Mouse (Mus musculus): ENCODE results near the gene Agr3. TPM values are rescaled to one million over a fixed set of nuclear protein-coding genes. Genes with fewer than 3 reads are reported as not detected.

Gene Agr3
- total and polyA plus RNA-seq, 3 experiments, result 0.22 TPM; not detected in 2

DNA sequence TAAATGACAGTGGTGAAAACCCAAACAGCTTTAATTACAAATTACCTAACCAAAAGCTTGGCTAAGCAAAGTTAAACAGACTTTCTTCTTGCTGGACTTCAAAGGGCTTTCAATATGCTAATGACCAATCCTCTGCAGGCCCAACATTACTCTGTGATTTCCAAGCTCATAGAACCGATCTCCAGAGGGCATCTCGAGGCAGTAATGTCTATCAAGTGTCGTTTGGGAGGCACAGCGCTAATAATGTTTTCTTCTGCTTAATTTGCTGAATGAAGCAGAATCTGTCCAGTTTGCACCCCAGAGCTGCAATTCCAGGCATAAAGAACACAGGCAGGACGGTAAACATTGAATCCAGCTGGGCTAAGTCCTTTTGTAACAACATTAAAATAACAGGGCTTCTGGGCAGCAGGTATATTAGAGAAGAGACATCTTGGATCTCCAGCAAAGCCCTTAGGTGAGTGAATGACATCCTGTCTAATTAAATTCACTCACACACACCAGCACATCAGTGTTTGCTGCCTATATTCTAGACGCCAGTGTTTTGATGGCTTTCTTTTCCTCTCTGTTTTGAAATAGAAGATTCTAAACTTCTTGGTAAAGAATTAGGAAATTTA lies 52.3 kb downstream of the Agr3 start:
- no peaks in the 10 kb centered on the region for H3K36me3 ChIP-seq (replicated peaks)
- no peak overlapping the region for H3K4me3 ChIP-seq (ENCODE audit: low read depth, low read length)
- ATAC-seq (ENCODE audit: extremely low read depth, insufficient number of reproducible peaks, low FRiP score, poor library complexity, severe bottlenecking) (no peak), DNase-seq (ENCODE audit: low spot score) (no peak)
- H3K27me3 ChIP-seq (ENCODE audit: insufficient read depth, low read length), result no peaks in the 10 kb centered on the region
- no peaks in the 10 kb centered on the region for H3K9me3 ChIP-seq (replicated peaks)
- TF ChIP-seq CTCF (IDR thresholded peaks at IDR 0.05; ENCODE audit: low read depth, low read length) (no peak), TAL1 (conservative IDR thresholded peaks at IDR 0.05; ENCODE audit: low read depth, low read length) (no peak), GATA1 (IDR thresholded peaks at IDR 0.05; ENCODE audit: borderline replicate concordance, low read length) (no peak), POLR2AphosphoS5 (IDR thresholded peaks at IDR 0.05; ENCODE audit: insufficient replicate concordance, low read depth, low read length) (no peak), GATA2 (IDR thresholded peaks at IDR 0.05; ENCODE audit: borderline replicate concordance, low read depth, low read length) (no peak)
- no peaks in the 10 kb centered on the region for H3K4me1 ChIP-seq (ENCODE audit: insufficient read depth, low read depth, low read length)

GRCm38 (mm10) chr12:35979625-35980024 lies 54.2 kb downstream of the Agr3 start:
- TF ChIP-seq TAL1 (conservative IDR thresholded peaks at IDR 0.05; ENCODE audit: low read depth, low read length), result no peak
- TF ChIP-seq CTCF (IDR thresholded peaks at IDR 0.05; ENCODE audit: low read depth, low read length), result no peak
- TF ChIP-seq GATA1 (IDR thresholded peaks at IDR 0.05; ENCODE audit: borderline replicate concordance, low read length), result no peak
- no peak for TF ChIP-seq POLR2AphosphoS5 (IDR thresholded peaks at IDR 0.05; ENCODE audit: insufficient replicate concordance, low read depth, low read length)
- TF ChIP-seq GATA2 (IDR thresholded peaks at IDR 0.05; ENCODE audit: borderline replicate concordance, low read depth, low read length), result no peak
- Histone ChIP-seq H3K36me3 (replicated peaks) (no peaks in the 10 kb centered on the region), H3K4me3 (ENCODE audit: low read depth, low read length) (no peak overlapping the region), H3K4me1 (ENCODE audit: insufficient read depth, low read depth, low read length) (no peaks in the 10 kb centered on the region), H3K9me3 (replicated peaks) (no peaks in the 10 kb centered on the region), H3K27me3 (ENCODE audit: insufficient read depth, low read length) (no peaks in the 10 kb centered on the region)
- no peak for ATAC-seq (ENCODE audit: extremely low read depth, insufficient number of reproducible peaks, low FRiP score, poor library complexity, severe bottlenecking)
- no peak for DNase-seq (ENCODE audit: low spot score)

- no peaks in the 10 kb centered on the region for H3K4me1 ChIP-seq (ENCODE audit: insufficient read depth, low read depth, low read length)
- ATAC-seq (ENCODE audit: extremely low read depth, insufficient number of reproducible peaks, low FRiP score, poor library complexity, severe bottlenecking), result no peak
- no peak for TF ChIP-seq POLR2AphosphoS5 (IDR thresholded peaks at IDR 0.05; ENCODE audit: insufficient replicate concordance, low read depth, low read length)
- TF ChIP-seq CTCF (IDR thresholded peaks at IDR 0.05; ENCODE audit: low read depth, low read length), result no peak
- no peak for TF ChIP-seq TAL1 (conservative IDR thresholded peaks at IDR 0.05; ENCODE audit: low read depth, low read length)
- no peak for TF ChIP-seq GATA1 (IDR thresholded peaks at IDR 0.05; ENCODE audit: borderline replicate concordance, low read length)
Observed at GRCm38 (mm10) chr12:35981732-35982360, 56.4 kb downstream of the Agr3 start.

GRCm38 (mm10) chr12:35983472-35983871 lies 58.1 kb downstream of the Agr3 start:
- Histone ChIP-seq H3K36me3 (replicated peaks) (no peaks in the 10 kb centered on the region), H3K4me1 (ENCODE audit: insufficient read depth, low read depth, low read length) (no peaks in the 10 kb centered on the region), H3K9me3 (replicated peaks) (no peaks in the 10 kb centered on the region), H3K27me3 (ENCODE audit: insufficient read depth, low read length) (no peaks in the 10 kb centered on the region), H3K4me3 (ENCODE audit: low read depth, low read length) (no peak overlapping the region)
- DNase-seq (ENCODE audit: low spot score) (no peak), ATAC-seq (ENCODE audit: extremely low read depth, insufficient number of reproducible peaks, low FRiP score, poor library complexity, severe bottlenecking) (no peak)
- TF ChIP-seq TAL1 (conservative IDR thresholded peaks at IDR 0.05; ENCODE audit: low read depth, low read length), result no peak
- no peak for TF ChIP-seq POLR2AphosphoS5 (IDR thresholded peaks at IDR 0.05; ENCODE audit: insufficient replicate concordance, low read depth, low read length)

More at GRCm38 (mm10) chr12:35981732-35982360, 56.4 kb downstream of the Agr3 start:
- Histone ChIP-seq H3K36me3 (replicated peaks) (no peaks in the 10 kb centered on the region), H3K4me3 (ENCODE audit: low read depth, low read length) (no peak overlapping the region), H3K27me3 (ENCODE audit: insufficient read depth, low read length) (no peaks in the 10 kb centered on the region), H3K9me3 (replicated peaks) (no peaks in the 10 kb centered on the region)
- DNase-seq (ENCODE audit: low spot score), result no peak

DNA sequence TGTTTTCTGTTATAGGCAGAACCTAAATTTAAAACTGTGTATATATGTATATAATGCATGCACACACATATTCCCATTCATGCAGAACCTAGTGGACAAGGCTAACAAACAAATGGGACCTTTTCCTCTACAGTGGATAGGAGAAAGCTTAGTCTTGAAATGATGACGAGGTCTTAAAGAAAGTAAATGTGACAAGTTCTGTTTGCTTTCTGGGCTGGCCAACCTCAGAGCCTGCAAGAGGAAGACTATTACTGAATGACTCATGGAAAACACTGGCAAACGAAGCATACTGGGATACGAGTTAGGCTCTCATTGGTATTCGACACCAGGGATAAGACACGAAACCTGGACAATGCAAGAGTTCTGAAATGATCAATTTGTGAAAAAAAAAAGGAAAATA lies 59.3 kb downstream of the Agr3 start:
- Histone ChIP-seq H3K36me3 (replicated peaks) (no peaks in the 10 kb centered on the region), H3K4me1 (ENCODE audit: insufficient read depth, low read depth, low read length) (no peaks in the 10 kb centered on the region), H3K9me3 (replicated peaks) (no peaks in the 10 kb centered on the region), H3K27me3 (ENCODE audit: insufficient read depth, low read length) (no peaks in the 10 kb centered on the region), H3K4me3 (ENCODE audit: low read depth, low read length) (no peak overlapping the region)
- DNase-seq (ENCODE audit: low spot score) (no peak), ATAC-seq (ENCODE audit: extremely low read depth, insufficient number of reproducible peaks, low FRiP score, poor library complexity, severe bottlenecking) (no peak)
- TF ChIP-seq GATA1 (IDR thresholded peaks at IDR 0.05; ENCODE audit: borderline replicate concordance, low read length) (no peak), POLR2AphosphoS5 (IDR thresholded peaks at IDR 0.05; ENCODE audit: insufficient replicate concordance, low read depth, low read length) (no peak), CTCF (IDR thresholded peaks at IDR 0.05; ENCODE audit: low read depth, low read length) (no peak), GATA2 (IDR thresholded peaks at IDR 0.05; ENCODE audit: borderline replicate concordance, low read depth, low read length) (no peak), TAL1 (conservative IDR thresholded peaks at IDR 0.05; ENCODE audit: low read depth, low read length) (no peak)

DNA sequence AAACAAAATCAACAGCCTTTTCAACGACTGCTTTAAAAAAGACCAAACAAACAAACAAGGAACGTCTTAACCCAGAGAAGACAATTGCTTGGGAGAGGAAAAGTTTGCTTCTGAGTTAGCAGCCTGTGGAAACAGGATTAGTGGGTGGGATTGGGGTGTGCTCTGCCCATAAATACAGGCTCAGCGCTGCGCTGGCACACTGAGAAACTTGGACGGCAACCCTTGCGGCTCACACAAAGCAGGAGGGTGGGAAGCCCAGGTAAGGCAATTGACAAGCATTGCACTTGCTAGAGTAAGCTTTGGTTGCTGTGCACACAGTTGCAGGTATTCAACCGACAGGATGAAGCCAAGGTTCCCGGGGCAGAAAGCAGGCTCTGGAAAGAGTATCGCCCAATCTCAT lies 67.3 kb downstream of the Agr3 start, which contains the start of gene Agr2:
Gene Agr2, plus strand, starts transcription at position 197 of the 400 bp plus-strand sequence.
- H3K4me1 ChIP-seq (ENCODE audit: insufficient read depth, low read depth, low read length), result no peaks in the 10 kb centered on the region
- TF ChIP-seq GATA1 (IDR thresholded peaks at IDR 0.05; ENCODE audit: borderline replicate concordance, low read length) (no peak), POLR2AphosphoS5 (IDR thresholded peaks at IDR 0.05; ENCODE audit: insufficient replicate concordance, low read depth, low read length) (no peak), CTCF (IDR thresholded peaks at IDR 0.05; ENCODE audit: low read depth, low read length) (no peak), TAL1 (conservative IDR thresholded peaks at IDR 0.05; ENCODE audit: low read depth, low read length) (no peak), GATA2 (IDR thresholded peaks at IDR 0.05; ENCODE audit: borderline replicate concordance, low read depth, low read length) (no peak)
- no peak for ATAC-seq (ENCODE audit: extremely low read depth, insufficient number of reproducible peaks, low FRiP score, poor library complexity, severe bottlenecking)

More for the DNA sequence above, 67.3 kb downstream of the Agr3 start, which contains the start of gene Agr2:
- Histone ChIP-seq H3K36me3 (replicated peaks) (no peaks in the 10 kb centered on the region), H3K9me3 (replicated peaks) (0 out of 2 replicates have a peak, but pooled peaks cover under 1% of the 10 kb centered on the region), H3K27me3 (ENCODE audit: insufficient read depth, low read length) (no peaks in the 10 kb centered on the region), H3K4me3 (ENCODE audit: low read depth, low read length) (no peak within 1 kb of the TSS)
- no peak for DNase-seq (ENCODE audit: low spot score)

Data from G1E (cell line).